ENCODE assay signal across 26 mouse cellular contexts in genomic region chr16:73016801-73017200, GRCm38 (mm10).
A peak's percentile ranks its signal among the peaks of the same experiment; 100 is the strongest.
DNase-seq lines count a peak whose midpoint lies in the region; ATAC-seq and TF ChIP-seq lines count a peak whose summit lies in the region.
"Had no signal": no experiment of that assay in that cellular context is flagged by ENCODE, and none has a peak within 500 bp of the region (broad histone marks: within the 10 kb centered on the region; RNA-seq: fewer than 3 reads in every experiment).

No protein-coding gene starts in this region.

- 48% methylated on average over 7 of the region's 7 CpGs for WGBS in heart, embryonic 12.5 days
- WGBS in embryonic facial prominence, embryonic 15.5 days, result 36% methylated on average over 7 of the region's 7 CpGs
- WGBS in limb, embryonic 14.5 days, result 35% methylated on average over 7 of the region's 7 CpGs

- no peaks in the 10 kb centered on the region for H3K9me3 ChIP-seq in heart, embryonic 12.5 days (replicated peaks)
- H3K9me3 ChIP-seq in embryonic facial prominence, embryonic 15.5 days (replicated peaks), result no peaks in the 10 kb centered on the region
- H3K9me3 ChIP-seq in limb, embryonic 14.5 days (ENCODE audit: control insufficient read depth, low read length), result no peaks in the 10 kb centered on the region
- H3K9me3 ChIP-seq: embryonic facial prominence, embryonic 12.5 days; intestine, embryonic 15.5 days; midbrain, embryonic 10.5 days had no signal

- peaks cover 10% of the 10 kb centered on the region; the same call in 1 of the 2 replicates for H3K36me3 ChIP-seq in heart, embryonic 12.5 days
- peaks cover 9% of the 10 kb centered on the region; the same call in 1 of the 2 replicates for H3K36me3 ChIP-seq in embryonic facial prominence, embryonic 15.5 days
- peaks cover 18% of the 10 kb centered on the region for H3K36me3 ChIP-seq in limb, embryonic 14.5 days (ENCODE audit: control insufficient read depth, insufficient read depth, low read length)
- H3K36me3 ChIP-seq: intestine, embryonic 15.5 days had no signal

- no peak for TF ChIP-seq POLR2A in limb, embryonic 14.5 days (IDR thresholded peaks at IDR 0.05; ENCODE audit: borderline replicate concordance, extremely low read depth, insufficient read depth, insufficient read length)

- no peak overlapping the region for H3K4me3 ChIP-seq in heart, embryonic 12.5 days
- H3K4me3 ChIP-seq in embryonic facial prominence, embryonic 15.5 days (replicated peaks), result no peak overlapping the region
- no peak overlapping the region for H3K4me3 ChIP-seq in limb, embryonic 14.5 days (replicated peaks; ENCODE audit: low read length)
- H3K4me3 ChIP-seq: embryonic facial prominence, embryonic 12.5 days; heart, adult 2 months; intestine, embryonic 15.5 days; midbrain, embryonic 10.5 days had no signal

- no peak for ATAC-seq in heart, embryonic 12.5 days (ENCODE audit: insufficient number of reproducible peaks, low FRiP score)
- no peak; the same call in 1 of the 2 replicates for ATAC-seq in embryonic facial prominence, embryonic 15.5 days (ENCODE audit: insufficient number of reproducible peaks, low FRiP score, low TSS enrichment, low read depth)
- ATAC-seq in limb, embryonic 14.5 days (ENCODE audit: low FRiP score, low read depth), result peak; percentile 85
- ATAC-seq: CD4-positive, CD25-positive, alpha-beta regulatory T cell, adult 4 months; forebrain, embryonic 16.5 days; intestine, embryonic 15.5 days; Patski had no signal

- DNase-seq in heart, adult 11 months, result peak; percentile 33
- DNase-seq in limb, embryonic 14.5 days (ENCODE audit: low spot score), result peak; percentile 75
- DNase-seq in lung, postnatal 14 days, result peak; percentile 44
- DNase-seq in Muller cell, postnatal 12 days (ENCODE audit: inconsistent ontology term), result no peak
- no peak for DNase-seq in ovary, adult 18-20 months (ENCODE audit: low spot score)
- DNase-seq in gastrocnemius, postnatal 25 days, result no peak
- DNase-seq: adrenal gland, adult 2 months; cerebellum, adult 11 months; cerebellum, adult 9-11 months; gastrocnemius, postnatal 14 days; heart, adult 2 months; heart, postnatal 36 days; left cerebral cortex, postnatal 4 days; right cerebral cortex, adult 18-20 months; right cerebral cortex, postnatal 4 days; thymus, postnatal 4 days had no signal

- H3K27ac ChIP-seq in heart, embryonic 12.5 days (ENCODE audit: poor library complexity, severe bottlenecking), result no peak overlapping the region
- H3K27ac ChIP-seq in embryonic facial prominence, embryonic 15.5 days (replicated peaks), result peak overlapping the region; percentile 52
- H3K27ac ChIP-seq in limb, embryonic 14.5 days (replicated peaks; ENCODE audit: low read depth, low read length), result no peak overlapping the region
- H3K27ac ChIP-seq: heart, adult 2 months; hindbrain, embryonic 14.5 days; intestine, embryonic 15.5 days; liver, embryonic 14.5 days; midbrain, embryonic 10.5 days had no signal

- no peaks in the 10 kb centered on the region for H3K27me3 ChIP-seq in heart, embryonic 12.5 days (replicated peaks)
- no peaks in the 10 kb centered on the region for H3K27me3 ChIP-seq in embryonic facial prominence, embryonic 15.5 days
- no peaks in the 10 kb centered on the region for H3K27me3 ChIP-seq in limb, embryonic 14.5 days (ENCODE audit: control insufficient read depth, insufficient read depth, low read length)
- H3K27me3 ChIP-seq: embryonic facial prominence, embryonic 12.5 days; intestine, embryonic 15.5 days had no signal

- no peak overlapping the region for H3K9ac ChIP-seq in heart, embryonic 12.5 days
- H3K9ac ChIP-seq in embryonic facial prominence, embryonic 15.5 days, result no peak overlapping the region
- H3K9ac ChIP-seq in limb, embryonic 14.5 days (ENCODE audit: low read depth, low read length, severe bottlenecking), result no peak overlapping the region
- H3K9ac ChIP-seq: embryonic facial prominence, embryonic 12.5 days; hindbrain, embryonic 14.5 days; intestine, embryonic 15.5 days; liver, embryonic 14.5 days had no signal

- peaks cover 19% of the 10 kb centered on the region for H3K4me1 ChIP-seq in heart, embryonic 12.5 days (replicated peaks)
- H3K4me1 ChIP-seq in embryonic facial prominence, embryonic 15.5 days, result peaks cover 17% of the 10 kb centered on the region; the same call in 1 of the 2 replicates
- H3K4me1 ChIP-seq in limb, embryonic 14.5 days (ENCODE audit: control insufficient read depth, insufficient read depth, low read length), result peaks cover 4% of the 10 kb centered on the region; the same call in 1 of the 2 replicates
- H3K4me1 ChIP-seq: intestine, embryonic 15.5 days; midbrain, embryonic 10.5 days had no signal

- no peak overlapping the region for H3K4me2 ChIP-seq in heart, embryonic 12.5 days
- no peak overlapping the region for H3K4me2 ChIP-seq in embryonic facial prominence, embryonic 15.5 days (replicated peaks)
- no peak overlapping the region for H3K4me2 ChIP-seq in limb, embryonic 14.5 days (replicated peaks; ENCODE audit: low read depth, low read length, severe bottlenecking)
- H3K4me2 ChIP-seq: embryonic facial prominence, embryonic 12.5 days; hindbrain, embryonic 14.5 days; intestine, embryonic 15.5 days had no signal

Comparison
In these comparisons a context has a peak if more than half of its experiments do, and no peak if none do; other contexts are left out.
1. DNase-seq: peak in heart, adult 11 months (single experiment), limb, embryonic 14.5 days (single experiment) and lung, postnatal 14 days (single experiment); none in Muller cell, postnatal 12 days (single experiment), ovary, adult 18-20 months (single experiment) and gastrocnemius, postnatal 25 days (single experiment).